Mouse (Mus musculus) stomach, postnatal 0 days (tissue): ENCODE measurements around the gene Timm17a.

ENCODE experiments used
- CTCF ChIP-seq: IDR thresholded peaks from 2 replicates; pipeline ENCODE4 v1.5.1; 2016; ENCODE audit warnings: antibody characterized with exemption, low read depth, mild to moderate bottlenecking, moderate library complexity
- EP300 ChIP-seq: optimal IDR thresholded peaks from 2 replicates; pipeline ENCODE3; 2016; ENCODE audit warnings: antibody characterized with exemption

GRCm38 (mm10) chr1:135346891-135347290 lies 33.3 kb upstream of the Timm17a start:
- TF ChIP-seq EP300 (no peak), CTCF (no peak)
